Mouse (Mus musculus) midbrain, embryonic 16.5 days (tissue): ENCODE results near the gene Kyat1. TPM values are rescaled to one million over a fixed set of nuclear protein-coding genes. Genes with fewer than 3 reads are reported as not detected.

Experiments used
- ATAC-seq: fragments of 200-750 bp; cut with Nextera tagmentation; 2 replicates; pipeline ENCODE4 v1.8.0; 2017; ENCODE audit warnings: moderate TSS enrichment
- H3K27ac ChIP-seq: fragments of 300-500 bp; sonication (generic); 2 replicates; pipeline ENCODE4 v1.5.1; 2014; ENCODE audit warnings: mild to moderate bottlenecking, low read length, mixed read lengths
- H3K27me3 ChIP-seq: fragments of 300-500 bp; sonication (generic); 2 replicates; pipeline ENCODE4 v1.6.1; 2014; ENCODE audit warnings: low read depth, low read length, mixed read lengths; ENCODE audit not compliant: control insufficient read depth, insufficient read depth
- H3K36me3 ChIP-seq: fragments of 300-500 bp; sonication (generic); 2 replicates; pipeline ENCODE4 v1.6.1; 2014; ENCODE audit warnings: mild to moderate bottlenecking, low read length, moderate library complexity, mixed read lengths; ENCODE audit not compliant: control insufficient read depth, insufficient read depth
- H3K4me1 ChIP-seq: fragments of 300-500 bp; sonication (generic); 2 replicates; pipeline ENCODE4 v1.6.1; 2014; ENCODE audit warnings: mild to moderate bottlenecking, low read length, mixed read lengths; ENCODE audit not compliant: control insufficient read depth, insufficient read depth
- H3K4me2 ChIP-seq: fragments of 300-500 bp; sonication (generic); 2 replicates; pipeline ENCODE4 v1.6.1; 2014; ENCODE audit warnings: mild to moderate bottlenecking, low read length, mixed read lengths
- H3K4me3 ChIP-seq: fragments of 300-500 bp; sonication (generic); 2 replicates; pipeline ENCODE4 v1.5.1; 2014; ENCODE audit warnings: low read depth, mild to moderate bottlenecking, low read length, moderate library complexity, mixed read lengths
- H3K9ac ChIP-seq: fragments of 300-500 bp; sonication (generic); 2 replicates; pipeline ENCODE4 v1.6.1; 2014; ENCODE audit warnings: low read depth, low read length, mixed read lengths
- H3K9me3 ChIP-seq: fragments of 300-500 bp; sonication (generic); replicated peaks from 2 replicates; pipeline ENCODE4 v1.6.1; 2014; ENCODE audit warnings: mild to moderate bottlenecking, low read length, mixed read lengths; ENCODE audit not compliant: control insufficient read depth, poor library complexity, severe bottlenecking
- WGBS: fragments of 180-500 bp; shearing (Covaris S2); extraction: QIAGEN DNeasy Blood & Tissue Kit; methylation state at CpG from one replicate; pipeline ENCODE4 v1.1.7; 2014; 5-methylcytosine and 5-hydroxymethylcytosine counted together
- polyA plus RNA-seq: library from polyadenylated mRNA; unstranded; fragments of >200 nt; fragmentation: Nextera tagmentation; extraction: Ambion mirVana; gene quantifications from 2 replicates; pipeline ENCODE4 v1.2.1, GENCODE M21; 2015

Gene Kyat1
- polyA plus RNA-seq, 1 experiment from 2014 or later = 15.8 TPM

GRCm38 (mm10) chr2:30244595-30245178, 39.0 kb upstream of the Kyat1 start:
- no peak for ATAC-seq
- Histone ChIP-seq H3K27ac (no peak overlapping the region), H3K4me2 (no peak overlapping the region), H3K9me3 (no peaks in the 10 kb centered on the region), H3K9ac (no peak overlapping the region), H3K4me1 (no peaks in the 10 kb centered on the region), H3K27me3 (no peaks in the 10 kb centered on the region), H3K4me3 (no peak overlapping the region), H3K36me3 (peaks cover 12% of the 10 kb centered on the region)
- WGBS = 81% methylated on average over 7 of the region's 7 CpGs

GRCm38 (mm10) chr2:30243391-30243790, 37.7 kb upstream of the Kyat1 start:
- peaks cover 12% of the 10 kb centered on the region for H3K4me1 ChIP-seq
- no peaks in the 10 kb centered on the region for H3K27me3 ChIP-seq
- H3K9ac ChIP-seq = no peak overlapping the region
- H3K27ac ChIP-seq = no peak overlapping the region
- H3K4me3 ChIP-seq = no peak overlapping the region
- peaks cover 7% of the 10 kb centered on the region for H3K36me3 ChIP-seq
- H3K4me2 ChIP-seq = no peak overlapping the region
- H3K9me3 ChIP-seq = no peaks in the 10 kb centered on the region
- ATAC-seq = no peak
- WGBS = 92% methylated on average over 4 of the region's 4 CpGs

GRCm38 (mm10) chr2:30242509-30242908, 36.9 kb upstream of the Kyat1 start:
- no peaks in the 10 kb centered on the region for H3K27me3 ChIP-seq
- H3K4me1 ChIP-seq = peaks cover 13% of the 10 kb centered on the region
- no peak overlapping the region for H3K4me2 ChIP-seq
- H3K9ac ChIP-seq = no peak overlapping the region
- no peak overlapping the region for H3K4me3 ChIP-seq
- peaks cover 7% of the 10 kb centered on the region for H3K36me3 ChIP-seq
- WGBS = 43% methylated on average over 4 of the region's 4 CpGs
- H3K9me3 ChIP-seq = no peaks in the 10 kb centered on the region
- no peak for ATAC-seq
- H3K27ac ChIP-seq = no peak overlapping the region

GRCm38 (mm10) chr2:30240267-30240666, 34.6 kb upstream of the Kyat1 start, which contains the start of gene Gm28035:
TSS of gene Gm28035 (plus strand) at chr2:30240567.
- peaks cover 20% of the 10 kb centered on the region for H3K4me1 ChIP-seq
- no peak for ATAC-seq
- no peaks in the 10 kb centered on the region for H3K27me3 ChIP-seq
- no peaks in the 10 kb centered on the region for H3K9me3 ChIP-seq
- WGBS = 86% methylated on average over 2 of the region's 2 CpGs
- no peak within 1 kb of the TSS for H3K4me3 ChIP-seq
- H3K4me2 ChIP-seq = peak within 1 kb of the TSS; percentile 95; the same call in 1 of the 2 replicates
- H3K9ac ChIP-seq = 0 out of 2 replicates have a peak within 1 kb of the TSS, but pooled peaks have one; percentile 87
- peaks cover 7% of the 10 kb centered on the region for H3K36me3 ChIP-seq
- H3K27ac ChIP-seq = no peak within 1 kb of the TSS

DNA sequence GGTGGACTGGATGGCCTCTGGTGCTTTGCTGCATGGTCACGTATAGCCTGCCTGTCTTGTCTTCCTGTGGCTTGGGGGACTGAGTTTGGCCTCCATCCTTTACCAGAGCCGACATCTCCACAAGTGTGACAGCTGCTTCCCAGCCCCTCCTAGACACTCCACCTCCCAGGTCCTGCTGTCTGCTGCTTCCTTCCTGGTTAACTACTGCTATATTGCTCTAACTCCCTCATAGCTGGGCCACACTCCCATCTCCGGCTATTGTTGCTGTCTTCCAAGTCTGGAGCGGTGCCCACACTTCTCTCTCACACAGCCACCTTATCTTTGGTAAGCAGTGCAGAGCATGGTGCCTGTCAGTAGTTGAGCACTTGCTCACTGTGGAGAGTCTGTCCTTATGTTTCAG, 34.1 kb upstream of the Kyat1 start:
- no peak overlapping the region for H3K4me3 ChIP-seq
- WGBS = 82% methylated on average over 4 of the region's 4 CpGs
- no peak overlapping the region; the same call in 1 of the 2 replicates for H3K4me2 ChIP-seq
- peaks cover 7% of the 10 kb centered on the region for H3K36me3 ChIP-seq
- H3K4me1 ChIP-seq = peaks cover 20% of the 10 kb centered on the region
- no peaks in the 10 kb centered on the region for H3K9me3 ChIP-seq
- no peak overlapping the region for H3K27ac ChIP-seq
- H3K27me3 ChIP-seq = no peaks in the 10 kb centered on the region
- H3K9ac ChIP-seq = 0 out of 2 replicates have a peak overlapping the region, but pooled peaks have one; percentile 87
- ATAC-seq = no peak

- H3K27ac ChIP-seq = no peak overlapping the region
- WGBS = 78% methylated on average over 3 of the region's 3 CpGs
- H3K27me3 ChIP-seq = no peaks in the 10 kb centered on the region
- no peaks in the 10 kb centered on the region for H3K9me3 ChIP-seq
- ATAC-seq = no peak
- peak overlapping the region; percentile 60 for H3K4me3 ChIP-seq
- peak overlapping the region; percentile 87 for H3K9ac ChIP-seq
- peak overlapping the region; percentile 95 for H3K4me2 ChIP-seq
- peaks cover 20% of the 10 kb centered on the region for H3K4me1 ChIP-seq
- H3K36me3 ChIP-seq = peaks cover 7% of the 10 kb centered on the region; the same call in 1 of the 2 replicates
Measured at GRCm38 (mm10) chr2:30238906-30239465, 33.3 kb upstream of the Kyat1 start.

DNA sequence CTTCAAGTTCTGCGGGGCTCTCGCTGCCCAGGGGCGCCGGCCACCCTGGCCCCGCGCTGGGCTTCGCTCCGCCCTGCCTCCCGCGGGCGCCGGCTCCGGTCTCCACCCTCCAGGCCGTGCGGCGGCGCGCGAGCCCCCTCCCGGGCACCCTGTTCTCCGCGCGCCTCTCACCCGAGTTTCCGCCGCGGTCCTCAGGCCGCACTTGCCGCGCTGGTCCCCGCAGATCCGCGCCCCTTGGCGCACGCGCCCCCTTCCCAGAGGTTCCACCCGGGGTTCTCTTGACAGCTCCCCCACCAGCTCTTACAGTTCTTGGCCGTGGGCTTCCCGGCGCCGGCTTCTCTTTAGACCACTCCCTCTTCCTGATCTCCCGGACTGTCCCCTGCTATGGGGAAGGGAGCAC, 32.2 kb upstream of the Kyat1 start:
- peaks cover 20% of the 10 kb centered on the region for H3K4me1 ChIP-seq
- peak overlapping the region; percentile 89 for H3K27ac ChIP-seq
- H3K4me3 ChIP-seq = peak overlapping the region; percentile 60
- H3K36me3 ChIP-seq = 0 out of 2 replicates have a peak, but pooled peaks cover 2% of the 10 kb centered on the region
- no peaks in the 10 kb centered on the region for H3K9me3 ChIP-seq
- no peaks in the 10 kb centered on the region for H3K27me3 ChIP-seq
- H3K4me2 ChIP-seq = peak overlapping the region; percentile 95
- peak; percentile 89 for ATAC-seq
- peak overlapping the region; percentile 87 for H3K9ac ChIP-seq
- WGBS = 0% methylated on average over 38 of the region's 42 CpGs

DNA sequence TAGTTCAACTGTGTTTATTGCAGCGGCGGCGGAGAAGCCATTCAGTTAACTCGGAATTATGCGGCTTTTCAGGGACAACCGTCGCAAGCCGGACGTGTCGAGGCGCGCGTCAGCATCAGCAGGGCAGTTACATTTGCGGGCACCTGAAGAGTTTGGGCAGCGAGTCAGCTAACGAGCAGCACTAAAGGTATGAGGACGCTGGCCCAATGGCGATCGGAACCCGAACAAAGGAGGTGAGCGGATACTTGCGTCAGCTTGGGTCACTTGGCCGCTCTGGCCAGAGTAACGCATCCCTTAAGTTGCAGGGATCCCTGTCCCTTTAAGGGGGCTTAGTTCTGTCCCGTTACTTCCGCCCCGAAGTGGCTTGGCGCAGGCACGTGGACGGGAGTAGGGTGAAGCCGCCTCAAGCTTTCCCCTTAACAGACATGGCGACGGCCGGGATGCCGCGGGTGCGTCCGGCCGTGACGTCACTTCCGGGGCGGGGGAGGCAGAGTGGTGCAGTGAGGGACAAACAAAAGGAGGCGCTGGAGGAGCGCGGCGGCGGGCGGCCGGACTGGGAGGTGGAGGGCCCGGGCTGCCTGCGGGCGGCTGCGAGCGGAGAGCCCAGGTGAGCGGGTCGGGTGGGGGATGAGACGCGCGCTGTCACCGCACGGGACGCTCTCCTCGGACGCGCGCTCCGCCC, 31.7 kb upstream of the Kyat1 start, which contains the start of gene Lrrc8a:
Gene Lrrc8a, plus strand, starts transcription at position 517 of the 682 bp plus-strand sequence.
- H3K36me3 ChIP-seq = no peaks in the 10 kb centered on the region
- peak within 1 kb of the TSS; percentile 95 for H3K4me2 ChIP-seq
- peaks cover 20% of the 10 kb centered on the region for H3K4me1 ChIP-seq
- peak; percentile 98 for ATAC-seq
- WGBS = under 1% methylated on average over 61 of the region's 67 CpGs
- peak within 1 kb of the TSS; percentile 87 for H3K9ac ChIP-seq
- H3K4me3 ChIP-seq = peak within 1 kb of the TSS; percentile 60
- H3K27me3 ChIP-seq = no peaks in the 10 kb centered on the region
- no peaks in the 10 kb centered on the region for H3K9me3 ChIP-seq
- peak within 1 kb of the TSS; percentile 89 for H3K27ac ChIP-seq
